Mouse (Mus musculus) cerebellum, adult 2 months (tissue): ENCODE data around the gene Mplkip. TPM values are rescaled to one million over a fixed set of nuclear protein-coding genes. Genes with fewer than 3 reads are reported as not detected.

Experiments used
- DNase-seq, 2 experiments: peaks; one replicate each; pipeline ENCODE4 v3.0.0; 2021
- H3K27ac ChIP-seq: fragments of 200-500 bp; 2 replicates; pipeline ENCODE4 v1.5.1; 2012; ENCODE audit warnings: low read length, control low read depth, inconsistent platforms; ENCODE audit not compliant: insufficient read depth
- H3K27me3 ChIP-seq: fragments of 200-500 bp; 2 replicates; pipeline ENCODE4 v1.6.1; 2012; ENCODE audit warnings: inconsistent platforms, mild to moderate bottlenecking, low read length, moderate library complexity; ENCODE audit not compliant: control insufficient read depth, insufficient read depth
- H3K4me1 ChIP-seq: fragments of 200-500 bp; 2 replicates; pipeline ENCODE4 v1.6.1; 2011; ENCODE audit warnings: low read length; ENCODE audit not compliant: control insufficient read depth, insufficient read depth
- H3K4me3 ChIP-seq: fragments of 200-500 bp; replicated peaks from 2 replicates; pipeline ENCODE3; 2011; ENCODE audit warnings: mild to moderate bottlenecking, low read depth, low read length, control low read depth; ENCODE audit not compliant: insufficient read depth
- CTCF ChIP-seq: fragments of 200-500 bp; IDR thresholded peaks from 2 replicates; pipeline ENCODE4 v1.5.1; 2011; ENCODE audit warnings: low read depth, mild to moderate bottlenecking, control low read depth, low read length, moderate library complexity, borderline replicate concordance; ENCODE audit not compliant: insufficient read depth
- POLR2A ChIP-seq: fragments of 200-500 bp; IDR thresholded peaks from 2 replicates; pipeline ENCODE4 v1.6.1; 2011; ENCODE audit warnings: low read length, control low read depth, borderline replicate concordance; ENCODE audit not compliant: insufficient read depth
- WGBS: fragments of 180-500 bp; shearing (Covaris S2); methylation state at CpG from one replicate; pipeline ENCODE4 v1.1.7; 2018; 5-methylcytosine and 5-hydroxymethylcytosine counted together
- polyA plus RNA-seq: library from polyadenylated mRNA; depleted of rRNA; stranded (reverse); fragments of >200 nt; gene quantifications from 2 replicates; pipeline ENCODE4 v1.2.3, GENCODE M21; 2012

Mplkip gene
- polyA plus RNA-seq, 1 experiment, result 7.5 TPM

- 0 out of 2 replicates have a peak, but pooled peaks cover 2% of the 10 kb centered on the region for H3K4me1 ChIP-seq
- no peaks in the 10 kb centered on the region for H3K27me3 ChIP-seq
- WGBS, result 17% methylated on average over 7 of the region's 7 CpGs
- TF ChIP-seq POLR2A, result no peak
- no peak for TF ChIP-seq CTCF
- no peak overlapping the region for H3K27ac ChIP-seq
- peak overlapping the region; percentile 64 for H3K4me3 ChIP-seq
- no peak for DNase-seq
Observed at GRCm38 (mm10) chr13:17695898-17696580, 1.0 kb downstream of the Mplkip start.

GRCm38 (mm10) chr13:17700090-17700715, 5.2 kb downstream of the Mplkip start:
- TF ChIP-seq CTCF (no peak), POLR2A (no peak)
- Histone ChIP-seq H3K4me3 (no peak overlapping the region), H3K4me1 (no peaks in the 10 kb centered on the region), H3K27ac (no peak overlapping the region), H3K27me3 (no peaks in the 10 kb centered on the region)
- DNase-seq, result no peak
- WGBS, result 67% methylated on average over 3 of the region's 3 CpGs

GRCm38 (mm10) chr13:17701322-17701721, 6.3 kb downstream of the Mplkip start:
- Histone ChIP-seq H3K4me3 (no peak overlapping the region), H3K4me1 (no peaks in the 10 kb centered on the region), H3K27me3 (no peaks in the 10 kb centered on the region), H3K27ac (no peak overlapping the region)
- DNase-seq, result no peak
- TF ChIP-seq CTCF, result no peak
- TF ChIP-seq POLR2A, result no peak

- no peak overlapping the region for H3K27ac ChIP-seq
- no peak for DNase-seq
- no peaks in the 10 kb centered on the region for H3K4me1 ChIP-seq
- no peaks in the 10 kb centered on the region for H3K27me3 ChIP-seq
- TF ChIP-seq POLR2A (no peak), CTCF (no peak)
- H3K4me3 ChIP-seq, result no peak overlapping the region
Observed at GRCm38 (mm10) chr13:17702311-17702710, 7.3 kb downstream of the Mplkip start.

- no peak overlapping the region for H3K27ac ChIP-seq
- no peaks in the 10 kb centered on the region for H3K4me1 ChIP-seq
- WGBS, result 51% methylated on average over 6 of the region's 6 CpGs
- no peaks in the 10 kb centered on the region for H3K27me3 ChIP-seq
- H3K4me3 ChIP-seq, result no peak overlapping the region
- DNase-seq, result no peak
- TF ChIP-seq CTCF (no peak), POLR2A (no peak)
Observed at GRCm38 (mm10) chr13:17705188-17705826, 10.3 kb downstream of the Mplkip start.

GRCm38 (mm10) chr13:17708784-17709311, 13.9 kb downstream of the Mplkip start:
- TF ChIP-seq CTCF (no peak), POLR2A (no peak)
- no peak overlapping the region for H3K4me3 ChIP-seq
- 88% methylated on average over 5 of the region's 5 CpGs for WGBS
- H3K27me3 ChIP-seq, result no peaks in the 10 kb centered on the region
- H3K27ac ChIP-seq, result no peak overlapping the region
- H3K4me1 ChIP-seq, result no peaks in the 10 kb centered on the region
- no peak for DNase-seq

GRCm38 (mm10) chr13:17717357-17717756, 22.4 kb downstream of the Mplkip start:
- Histone ChIP-seq H3K4me1 (no peaks in the 10 kb centered on the region), H3K27me3 (no peaks in the 10 kb centered on the region), H3K27ac (no peak overlapping the region), H3K4me3 (no peak overlapping the region)
- DNase-seq, result no peak
- TF ChIP-seq CTCF (no peak), POLR2A (no peak)
- WGBS, result 90% methylated on average over 1 of the region's 1 CpGs

GRCm38 (mm10) chr13:17727922-17728321, 32.9 kb downstream of the Mplkip start:
- DNase-seq, result no peak
- H3K27me3 ChIP-seq, result no peaks in the 10 kb centered on the region
- no peak overlapping the region for H3K27ac ChIP-seq
- WGBS, result 94% methylated on average over 4 of the region's 4 CpGs
- TF ChIP-seq POLR2A (no peak), CTCF (no peak)
- no peaks in the 10 kb centered on the region for H3K4me1 ChIP-seq
- H3K4me3 ChIP-seq, result no peak overlapping the region
